Mouse (Mus musculus) embryo, embryonic 11.5 days (tissue): Measurements from ENCODE around the gene Nup50.

ENCODE experiments used
- DNase-seq: peaks from one replicate; pipeline ENCODE4 v3.0.0-alpha.2; 2012; ENCODE audit warnings: low read depth, low spot score

Nup50 gene

DNA sequence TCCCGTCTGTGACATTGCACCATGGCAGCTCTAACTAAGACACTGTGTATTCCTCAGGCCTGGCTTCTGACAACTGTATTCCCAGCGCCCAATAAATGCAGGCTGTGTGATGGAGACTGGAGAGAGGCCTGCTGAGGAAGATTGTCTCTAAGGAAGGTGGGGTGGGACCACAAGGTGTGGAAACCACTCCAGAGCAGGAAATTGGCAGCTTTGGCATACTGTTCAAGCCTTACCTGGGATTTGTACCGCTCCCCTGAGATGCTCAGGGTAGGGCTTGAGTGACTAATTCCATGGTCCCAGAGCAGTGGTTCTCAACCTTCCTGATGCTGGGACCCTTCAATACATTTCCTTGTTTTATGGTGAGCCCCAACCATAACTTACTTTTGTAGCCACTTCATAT, 65.9 kb downstream of the Nup50 start:
- no peak for DNase-seq

DNA sequence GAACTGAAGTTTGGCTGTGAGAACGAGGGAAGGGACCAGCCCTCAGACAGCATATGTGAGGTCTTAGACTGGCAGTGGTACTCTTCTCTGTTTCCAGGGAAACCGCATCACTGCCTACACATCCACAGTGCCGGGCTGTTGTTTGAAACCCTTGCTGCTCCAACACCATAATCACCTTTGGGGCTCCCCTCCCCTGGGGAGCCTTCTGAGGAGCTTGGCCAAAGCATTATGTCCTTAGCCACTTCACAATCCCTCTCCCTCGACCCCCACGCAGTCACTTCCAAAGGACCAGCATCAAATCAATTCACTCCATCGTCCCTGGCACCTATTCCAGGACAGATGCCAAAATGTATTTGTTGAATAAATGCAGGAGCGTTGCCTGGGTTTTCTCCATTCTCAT, 66.6 kb downstream of the Nup50 start:
- no peak for DNase-seq
